Mouse (Mus musculus): ENCODE results near the gene Golga5.
"Not testable (repeated sequence)": the region's sequence is repeated elsewhere in the genome, so short reads cannot be mapped to it uniquely, and the experiment has no call there.

The Golga5 gene

DNA sequence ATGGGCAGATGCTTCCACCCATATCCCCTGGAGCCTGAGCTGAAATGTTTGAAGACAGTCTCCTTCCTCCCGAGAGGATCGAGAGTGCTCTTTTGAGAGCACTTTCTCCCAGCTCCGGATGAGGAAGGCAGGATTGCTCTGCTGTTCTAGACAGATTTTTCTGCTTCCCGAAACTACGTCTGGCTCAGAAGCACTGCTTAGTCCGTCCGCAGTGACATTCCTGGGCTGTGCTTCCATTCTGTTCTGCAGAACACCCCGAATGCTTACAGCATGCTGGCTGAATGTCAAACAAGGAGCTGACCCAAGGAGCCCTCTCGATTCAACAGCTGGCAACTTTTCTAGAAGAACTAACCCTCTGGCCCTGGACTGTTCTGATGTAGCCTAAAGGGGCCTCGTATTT lies 18.5 kb upstream of the Golga5 start:
- no peak for DNase-seq

DNA sequence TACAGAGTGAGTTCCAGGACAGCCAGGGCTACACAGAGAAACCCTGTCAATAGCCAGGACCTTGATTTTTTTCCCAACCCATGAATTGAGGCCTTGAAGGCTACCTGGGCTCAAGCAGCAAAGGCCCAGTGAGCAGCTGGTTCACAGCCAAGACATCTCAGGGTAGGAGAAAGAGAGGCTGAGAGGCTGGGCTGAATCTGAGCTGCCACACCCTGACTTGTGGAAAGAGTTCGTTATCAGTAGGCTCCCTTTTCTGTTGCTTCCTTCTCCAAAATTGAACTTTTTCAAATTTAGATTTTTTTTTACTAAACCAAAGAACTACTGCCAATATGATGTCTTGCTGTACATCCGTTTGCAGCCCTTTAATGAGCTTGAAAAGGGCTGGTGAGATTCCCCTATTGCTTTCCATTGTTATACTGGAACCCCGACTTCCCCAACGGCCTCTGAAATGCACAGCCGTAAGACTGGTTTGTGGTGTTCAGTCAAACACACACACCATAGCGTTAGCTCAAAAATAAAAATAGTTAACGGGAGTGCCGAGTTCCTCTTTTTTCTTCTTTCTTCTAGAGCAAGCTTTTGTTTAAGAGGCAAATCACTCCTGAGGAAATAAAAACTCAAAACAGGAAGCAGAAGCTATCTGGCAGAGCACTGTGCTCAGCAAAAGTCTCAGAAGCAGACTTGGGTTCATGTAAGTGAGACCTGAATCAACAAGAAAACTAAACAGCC lies 17.6 kb upstream of the Golga5 start:
- DNase-seq = no peak

DNA sequence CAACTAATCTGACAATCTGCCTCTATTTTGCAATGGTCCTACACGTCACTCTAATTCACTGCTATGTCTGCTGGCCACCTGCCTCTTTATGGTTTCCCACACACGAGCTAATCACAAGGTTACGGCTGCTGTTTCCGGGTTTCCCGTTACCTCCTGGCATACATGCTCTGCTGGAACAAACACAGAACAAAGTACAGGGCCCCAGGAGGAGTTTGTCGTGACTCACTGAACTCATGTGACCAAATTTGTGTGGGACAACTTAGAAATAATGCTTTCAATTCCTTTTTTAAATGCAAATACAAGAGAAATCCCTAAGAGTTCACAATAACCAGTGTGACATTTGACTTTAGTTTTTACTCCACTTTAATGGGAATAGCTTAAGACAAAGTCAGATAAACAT lies 15.4 kb upstream of the Golga5 start:
- no peak for DNase-seq

DNA sequence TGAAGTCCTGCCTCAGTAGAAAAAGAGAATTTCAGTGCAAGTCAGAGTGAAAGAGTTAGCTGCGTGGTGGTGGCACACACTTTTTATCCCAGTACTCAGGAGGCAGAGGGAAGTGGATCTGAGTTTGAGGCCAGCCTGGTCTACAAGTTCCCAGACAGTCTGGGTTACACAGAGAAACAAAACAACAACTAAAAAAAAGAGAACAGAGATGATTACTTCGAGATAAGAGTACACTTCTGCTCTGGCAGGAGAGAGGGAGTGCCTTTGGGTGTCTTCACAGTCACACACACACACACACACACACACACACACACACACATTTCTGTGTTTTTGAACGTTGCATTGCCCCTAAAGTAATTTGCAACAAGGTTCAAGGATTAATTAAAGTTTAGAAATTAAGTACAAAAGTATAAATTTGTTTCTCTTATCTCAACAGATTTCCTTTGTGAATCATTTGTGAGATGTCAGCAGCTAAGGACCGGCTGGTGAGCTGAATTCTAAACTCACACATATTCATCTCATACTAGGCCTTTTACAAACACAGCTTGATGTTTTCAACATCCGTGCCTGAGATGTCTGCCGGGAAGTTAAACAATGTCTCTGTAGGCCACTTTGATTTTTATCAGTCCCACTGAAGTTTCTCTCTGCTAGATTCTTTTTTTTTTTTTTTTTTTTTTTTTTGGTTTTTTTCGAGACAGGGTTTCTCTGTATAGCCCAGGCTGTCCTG lies 12.3 kb upstream of the Golga5 start:
- no peak for DNase-seq

DNA sequence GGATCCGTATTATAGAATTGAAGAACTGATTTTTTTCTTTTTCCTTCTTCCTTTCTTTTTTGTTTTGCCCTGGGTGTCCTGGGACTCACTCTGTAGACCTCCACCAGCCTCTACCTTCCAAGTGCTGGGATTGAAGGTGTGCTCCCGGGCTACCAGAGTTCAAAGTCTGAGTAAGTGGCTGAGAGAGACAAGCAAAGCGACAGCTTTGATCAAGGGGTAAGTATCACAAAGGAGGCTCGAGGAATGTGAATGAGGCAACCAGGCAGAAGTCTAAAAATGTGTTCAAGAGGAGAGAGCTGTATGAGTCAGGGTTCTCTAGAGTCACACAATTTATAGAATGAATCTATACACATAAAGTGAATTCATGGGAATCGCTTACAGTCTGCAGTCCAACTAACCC lies 8.9 kb upstream of the Golga5 start:
- DNase-seq = no peak

DNA sequence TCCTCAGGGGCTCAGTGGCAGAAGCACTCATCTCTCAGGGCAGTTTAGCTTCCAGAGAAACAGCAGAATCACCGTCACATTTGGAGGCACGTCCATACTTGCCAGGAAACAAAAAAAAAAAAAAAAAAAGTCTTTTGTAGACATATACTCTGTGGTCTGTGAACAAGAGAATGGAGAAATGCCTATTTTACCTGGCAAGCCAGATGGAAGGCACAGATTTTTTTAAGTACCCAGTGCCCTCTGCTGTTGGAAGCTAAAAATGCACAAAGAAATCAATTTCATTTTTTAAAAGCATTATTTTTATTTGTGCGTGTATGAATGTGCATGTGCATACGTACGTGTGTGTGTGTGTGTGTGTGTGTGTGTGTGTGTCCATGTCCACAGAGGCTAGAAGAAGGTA lies 7.8 kb upstream of the Golga5 start:
- no peak for DNase-seq

DNA sequence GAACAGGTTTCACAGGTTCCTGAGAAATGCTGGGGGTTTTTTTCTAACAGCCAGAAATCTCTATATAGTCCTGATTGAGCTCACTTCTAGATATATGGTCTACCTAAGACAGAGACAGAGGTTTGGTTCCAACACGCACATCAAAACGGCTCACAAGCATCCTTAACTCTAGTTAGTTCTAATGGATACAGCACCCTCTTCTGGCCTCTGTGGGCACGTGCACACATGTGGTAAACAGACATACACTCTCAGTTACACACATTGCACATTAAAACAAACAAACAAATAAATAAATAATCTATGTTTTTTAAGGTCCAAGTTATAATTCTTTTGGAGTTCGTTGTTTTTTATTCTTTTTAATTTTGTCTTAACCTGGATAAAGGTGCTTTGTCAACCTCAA lies 4.3 kb upstream of the Golga5 start:
- DNase-seq = no peak

DNA sequence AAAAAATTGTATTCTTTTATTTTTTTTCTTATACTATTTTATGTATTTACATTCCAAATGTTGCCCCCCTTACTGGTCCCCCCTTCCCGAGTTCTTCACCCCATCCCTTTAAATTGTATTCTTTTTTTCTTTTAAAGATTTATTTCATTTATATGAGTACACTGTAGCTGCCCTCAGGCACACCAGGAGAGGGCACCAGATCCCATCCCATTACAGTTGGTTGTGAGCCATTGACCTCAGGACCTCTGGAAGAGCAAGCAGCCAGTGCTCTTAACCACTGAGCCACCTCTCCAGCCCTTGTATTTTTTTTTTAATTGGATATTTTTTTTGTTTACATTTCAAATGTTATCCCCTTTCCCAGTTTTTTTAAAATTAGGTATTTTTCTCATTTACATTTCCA lies 799 bp upstream of the Golga5 start:
- DNase-seq = peak; percentile 51

DNA sequence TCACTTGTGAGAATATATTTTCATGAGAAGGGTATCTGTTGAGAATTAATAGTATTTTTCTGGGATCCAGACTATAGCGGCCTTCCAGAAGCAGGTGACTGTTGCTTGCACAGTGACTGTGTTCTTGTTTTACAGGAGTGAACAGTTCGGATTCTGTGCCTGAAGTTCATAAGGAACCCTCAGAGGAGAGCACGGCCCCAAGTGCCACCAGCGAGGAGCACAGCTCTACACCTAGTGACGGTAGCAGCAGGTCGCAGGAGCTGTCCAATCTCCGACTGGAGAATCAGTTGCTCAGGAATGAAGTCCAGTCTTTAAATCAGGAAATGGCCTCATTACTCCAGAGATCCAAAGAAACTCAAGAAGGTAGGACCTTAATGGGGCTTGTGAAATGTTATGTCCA lies 5.5 kb downstream of the Golga5 start:
- no peak for DNase-seq

DNA sequence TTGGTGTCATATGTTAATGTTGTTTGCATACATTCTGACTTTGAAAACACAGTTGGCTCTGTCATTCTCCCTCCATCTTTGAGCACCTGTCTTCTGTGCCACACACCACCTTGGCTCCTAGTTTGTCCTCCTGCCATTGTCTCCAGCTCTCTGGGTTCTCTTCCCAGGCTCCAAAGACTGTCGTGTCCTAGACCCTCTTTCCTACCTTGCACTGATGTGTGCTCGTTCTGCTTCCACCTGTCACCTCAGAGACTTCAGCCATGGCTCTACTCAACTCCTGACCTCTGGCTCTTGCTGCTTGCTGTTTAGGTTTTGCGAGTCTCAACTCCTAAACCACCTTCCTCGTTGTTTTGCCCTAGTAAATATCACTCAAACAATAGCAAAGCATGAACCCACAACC lies 11.5 kb downstream of the Golga5 start:
- no peak for DNase-seq

DNA sequence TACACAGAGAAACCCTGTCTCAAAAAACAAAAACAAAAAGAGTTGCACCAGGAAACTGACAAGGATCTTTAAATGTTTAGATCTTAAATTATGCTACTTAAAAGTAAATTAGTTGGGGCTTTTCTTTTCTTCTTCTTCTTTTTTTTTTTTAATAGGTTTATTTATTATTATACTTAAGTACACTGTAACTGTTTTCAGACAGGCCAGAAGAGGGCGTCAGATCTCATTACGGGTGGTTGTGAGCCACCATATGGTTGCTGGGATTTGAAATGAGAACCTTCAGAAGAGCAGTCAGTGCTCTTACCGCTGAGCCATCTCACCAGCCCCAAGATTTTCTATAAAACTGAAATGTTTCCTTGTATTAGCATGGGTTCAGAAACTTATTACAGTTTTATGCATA lies 16.0 kb downstream of the Golga5 start:
- no peak for DNase-seq

DNA sequence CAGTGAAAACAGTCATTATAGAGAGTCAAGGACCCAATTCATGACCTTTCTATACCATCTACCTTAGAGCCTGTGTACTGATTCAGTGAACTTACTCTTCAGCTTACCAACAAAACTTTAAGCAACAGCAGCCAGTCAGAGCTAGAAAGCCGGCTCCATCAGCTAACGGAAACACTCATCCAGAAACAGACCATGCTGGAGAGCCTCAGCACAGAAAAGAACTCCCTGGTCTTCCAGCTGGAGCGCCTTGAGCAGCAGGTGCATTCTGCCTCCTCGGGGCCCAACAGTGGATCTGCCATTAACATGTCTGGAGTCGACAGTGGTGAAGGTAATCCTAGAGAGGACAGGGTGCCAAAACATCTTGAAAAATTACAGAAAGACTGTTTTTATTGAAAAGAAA lies 23.0 kb downstream of the Golga5 start:
- DNase-seq = no peak

DNA sequence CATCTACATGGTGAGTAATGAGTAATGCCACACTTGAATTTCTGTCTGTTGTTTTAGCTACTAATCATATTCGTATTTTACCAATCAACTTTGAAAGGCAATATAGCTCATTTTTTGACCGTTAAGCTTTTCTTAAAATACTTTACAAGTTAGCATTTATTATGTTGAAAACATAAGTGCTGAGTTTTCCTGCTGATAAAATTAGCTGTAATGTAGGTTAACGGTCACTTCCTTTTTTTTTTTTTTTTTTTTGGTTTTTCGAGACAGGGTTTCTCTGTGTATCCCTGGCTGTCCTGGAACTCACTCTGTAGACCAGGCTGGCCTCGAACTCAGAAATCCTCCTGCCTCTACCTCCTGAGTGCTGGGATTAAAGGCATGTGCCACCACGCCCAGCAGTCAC lies 26.8 kb downstream of the Golga5 start:
- not testable (repeated sequence) for DNase-seq

DNA sequence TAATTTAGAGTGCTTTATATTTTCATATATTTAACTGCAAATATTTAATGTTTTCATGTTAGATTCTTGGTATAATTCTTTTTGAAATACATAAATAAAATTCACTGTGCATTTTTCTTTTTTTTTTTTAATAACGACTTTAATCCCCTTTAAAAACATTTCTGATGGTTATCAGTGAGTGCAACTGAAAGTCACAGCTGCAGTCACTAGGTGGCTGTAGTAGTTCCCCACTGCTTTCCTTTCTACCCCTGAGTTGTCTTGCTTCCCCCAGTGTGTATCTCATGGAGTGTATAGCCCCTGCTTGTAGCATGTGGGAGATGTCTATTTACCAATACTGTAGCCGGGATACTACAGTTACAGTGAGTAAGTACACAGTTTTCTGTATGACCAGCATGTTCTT lies 29.0 kb downstream of the Golga5 start:
- DNase-seq = no peak

DNA sequence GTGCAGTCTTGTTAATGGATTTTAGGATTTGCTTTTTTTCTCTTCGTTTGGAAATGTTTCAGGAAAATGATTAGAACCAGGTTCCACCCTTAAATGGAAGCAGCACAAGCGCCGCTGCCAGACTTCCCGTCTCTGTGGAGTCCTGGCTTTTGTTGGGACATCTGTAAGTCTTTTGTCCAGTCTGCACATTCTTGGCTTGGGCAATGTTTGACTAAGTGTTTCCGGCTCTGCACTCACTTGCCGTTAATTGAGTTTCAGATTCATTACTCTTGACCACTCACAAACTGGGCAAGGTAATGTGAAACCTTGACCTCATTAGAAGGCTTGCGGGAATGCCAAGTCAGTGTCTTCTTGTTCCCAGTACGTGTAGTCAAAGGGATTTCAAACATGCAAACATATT lies 29.8 kb downstream of the Golga5 start:
- DNase-seq = no peak

DNA sequence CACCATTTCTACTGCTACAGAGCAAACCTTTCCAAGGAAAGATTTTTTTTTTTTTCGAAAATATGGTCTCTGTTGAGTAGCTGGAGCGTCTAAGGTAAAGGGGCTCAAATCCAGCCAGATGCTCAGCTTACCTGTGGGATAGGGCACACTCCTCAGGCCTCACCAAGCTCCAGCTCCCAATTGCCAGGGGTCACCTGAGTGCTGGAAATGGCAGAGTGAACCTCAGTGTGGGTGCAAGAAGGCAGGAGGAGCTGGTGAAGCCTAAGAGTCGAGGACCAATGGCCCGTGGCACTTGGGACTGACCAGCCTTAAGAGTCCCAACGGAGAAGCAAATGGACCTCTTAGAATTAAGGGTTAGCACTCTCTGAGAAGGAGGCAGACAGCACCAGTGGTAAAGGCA lies 30.3 kb downstream of the Golga5 start:
- no peak for DNase-seq

DNA sequence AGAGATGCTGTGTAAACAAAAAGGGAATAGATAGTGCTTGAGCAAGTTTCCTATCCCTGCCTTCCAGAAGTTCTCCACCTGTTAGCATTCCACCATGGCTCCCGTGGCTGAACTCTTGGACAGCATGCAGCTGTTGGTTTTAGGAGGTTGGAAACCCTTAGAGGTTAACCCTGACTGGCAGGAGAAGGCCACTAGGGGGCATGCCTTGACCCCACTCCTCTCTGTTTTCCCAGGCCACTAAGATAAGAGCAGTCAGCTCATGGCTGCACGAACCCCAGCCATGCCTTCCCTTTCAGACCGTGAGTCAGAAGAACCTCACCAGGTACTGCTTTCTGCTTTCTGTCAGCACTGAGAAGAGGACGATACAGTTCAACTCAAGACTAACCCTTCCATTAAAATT lies 30.8 kb downstream of the Golga5 start:
- DNase-seq = no peak

DNA sequence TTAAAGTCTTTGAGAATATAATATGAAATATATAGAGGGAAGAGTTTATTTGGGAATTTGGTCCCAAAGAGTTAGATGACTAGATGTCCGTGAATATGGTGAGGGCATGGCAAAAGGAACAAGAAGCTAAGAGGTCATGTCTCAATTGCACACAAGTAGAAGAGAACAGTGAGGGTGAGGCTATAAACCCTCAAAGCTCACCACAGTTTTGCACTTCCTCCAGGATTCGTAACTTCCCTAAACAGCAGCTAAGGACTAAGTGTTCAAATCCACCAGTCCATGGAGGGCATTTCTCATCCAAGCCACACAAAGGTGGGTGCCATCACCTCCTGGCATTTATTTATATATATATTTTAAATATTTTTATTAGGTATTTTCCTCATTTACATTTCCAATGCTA lies 32.1 kb downstream of the Golga5 start:
- no peak for DNase-seq

DNA sequence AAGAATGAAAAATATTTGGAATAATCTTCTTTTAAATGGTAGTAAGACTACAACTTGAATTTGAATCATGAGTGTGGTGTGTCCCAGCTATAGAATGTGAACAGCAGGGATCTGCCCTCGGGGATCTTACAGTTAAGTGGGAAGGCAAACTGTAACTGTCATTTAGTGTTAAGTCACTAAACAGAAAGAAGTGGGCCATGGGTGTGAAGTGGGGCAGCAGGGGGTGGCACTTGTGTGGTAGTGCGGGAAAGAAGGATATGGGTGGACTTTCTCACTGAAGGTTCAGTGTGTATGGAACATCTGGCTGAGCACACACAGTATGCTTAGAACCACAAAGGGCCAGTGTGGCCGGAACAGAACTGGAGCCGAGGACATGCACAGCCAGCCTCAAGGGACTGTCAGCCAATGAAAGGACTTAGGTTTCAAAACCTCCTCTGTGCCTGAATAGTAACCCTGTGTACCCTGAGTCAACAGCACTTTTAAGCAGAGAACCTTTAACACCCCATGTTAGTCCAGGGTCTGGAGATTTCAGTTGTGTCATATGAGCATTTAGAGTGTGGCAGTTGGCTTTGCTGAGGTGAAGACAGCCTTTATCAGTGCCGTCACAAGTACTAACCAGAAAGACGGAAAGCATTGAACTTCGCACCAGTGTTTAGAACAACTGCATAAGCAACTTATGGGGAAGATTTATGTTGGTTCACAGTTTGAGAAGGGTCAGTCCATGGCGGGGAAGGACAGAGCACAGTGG lies 33.1 kb downstream of the Golga5 start:
- no peak for DNase-seq

DNA sequence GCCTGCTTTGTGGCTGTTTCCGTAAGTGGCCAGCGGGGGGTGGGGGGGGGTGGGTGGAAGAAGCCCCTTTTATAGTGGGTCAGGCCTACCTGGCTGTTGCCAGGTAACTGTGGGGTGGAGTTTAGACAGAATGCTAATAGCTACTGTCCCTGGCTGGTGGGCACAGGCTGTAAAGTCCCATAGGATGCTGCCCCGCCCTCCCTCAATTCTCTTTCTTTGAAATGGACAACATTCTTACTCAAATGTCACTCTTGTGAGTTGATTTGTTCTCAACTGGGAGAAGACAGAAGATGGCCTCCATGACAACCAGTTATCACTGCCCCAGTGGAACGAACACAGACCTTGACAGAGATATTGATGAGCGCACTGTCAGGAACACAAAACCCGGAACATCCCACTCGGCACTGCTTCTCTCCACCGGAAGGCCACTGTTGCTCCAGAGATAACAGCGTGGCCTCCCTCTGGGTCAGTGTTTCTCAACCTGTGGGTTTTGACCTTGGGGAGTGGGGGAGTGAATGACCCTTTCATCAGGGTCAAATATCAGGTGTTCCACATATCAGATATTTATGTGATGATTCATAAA lies 36.3 kb downstream of the Golga5 start:
- no peak for DNase-seq

DNA sequence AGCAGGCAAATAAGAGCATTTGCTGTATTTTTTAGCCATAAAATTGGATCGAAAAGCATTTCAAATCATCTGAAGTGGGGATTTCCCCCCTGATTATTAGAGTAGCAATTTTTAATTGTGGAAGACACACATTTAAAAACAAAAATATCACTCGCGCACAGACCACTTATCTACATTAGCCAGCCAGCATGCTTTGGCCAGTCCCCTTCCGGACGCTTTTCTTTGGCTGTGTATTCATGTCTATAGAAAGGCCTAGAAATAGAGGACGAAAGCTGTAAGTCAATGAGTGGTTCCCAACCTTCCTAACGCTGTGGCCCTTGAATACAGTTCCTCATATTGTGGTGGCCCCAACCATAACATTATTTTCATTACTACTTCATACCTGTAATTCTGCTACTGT lies 37.0 kb downstream of the Golga5 start:
- DNase-seq = no peak

DNA sequence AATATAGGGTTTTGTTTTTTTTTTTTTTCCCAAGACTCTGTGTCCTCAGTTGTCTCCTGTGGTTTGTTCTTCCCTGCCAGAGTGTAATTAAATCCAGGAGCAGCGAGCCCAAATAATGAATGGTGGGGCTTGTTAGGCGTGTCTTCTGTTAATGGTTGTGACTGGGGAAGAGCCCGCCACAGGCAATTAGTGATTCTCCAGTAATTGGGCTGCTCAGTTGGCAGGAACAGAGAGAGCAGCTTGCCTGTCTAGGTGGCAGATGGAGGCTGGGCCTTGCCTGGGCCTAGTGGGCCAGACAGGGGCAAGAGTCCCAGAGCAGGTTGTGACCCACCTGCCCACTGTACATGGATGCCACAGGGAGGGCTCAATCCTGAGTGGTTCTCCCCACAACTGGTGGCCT lies 42.4 kb downstream of the Golga5 start:
- DNase-seq = peak; percentile 85

DNA sequence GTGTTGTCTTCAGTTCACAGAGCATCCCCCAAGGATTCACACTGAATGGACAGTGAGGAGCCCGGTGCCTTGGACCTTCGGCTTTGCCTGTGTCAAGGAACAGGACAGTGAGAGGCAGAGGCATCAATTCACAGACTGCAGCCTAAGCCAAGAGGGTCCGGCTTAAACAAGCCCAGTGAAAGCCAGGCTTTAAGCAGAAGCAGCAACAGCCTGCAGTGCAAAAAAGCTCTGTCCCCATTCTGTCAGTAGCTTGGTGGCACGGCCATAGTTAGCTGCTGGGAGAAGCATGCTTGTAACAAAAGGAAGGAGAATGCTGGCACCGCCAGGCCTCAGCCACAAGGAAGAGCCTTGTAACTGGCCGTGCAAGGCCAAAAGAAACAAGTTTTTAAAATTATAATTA lies 45.2 kb downstream of the Golga5 start:
- no peak for DNase-seq

DNA sequence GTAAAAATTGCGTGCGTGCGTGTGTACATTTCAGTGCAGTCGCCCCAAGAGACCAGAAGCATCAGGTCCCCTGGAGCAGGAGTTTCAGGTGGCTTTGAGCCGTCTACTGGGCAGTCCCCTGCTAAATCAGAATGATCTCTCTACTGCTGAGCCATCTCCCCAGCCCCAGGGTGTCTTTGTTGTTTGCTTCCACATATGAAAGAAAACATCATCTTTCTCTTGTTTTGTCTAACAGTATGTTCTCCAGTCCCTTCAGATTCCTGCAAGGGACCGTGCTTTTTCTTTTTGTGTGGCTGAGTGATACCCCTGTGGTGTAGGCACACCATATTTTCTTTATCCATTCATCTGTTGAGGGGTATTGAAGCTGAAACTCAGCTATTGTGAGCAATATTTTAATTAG lies 45.8 kb downstream of the Golga5 start:
- DNase-seq = no peak
